Mouse (Mus musculus) cerebellum, adult 11-12 months (tissue): ENCODE measurements around the gene Ogn.

Experiments used
- DNase-seq: peaks from one replicate; pipeline ENCODE4 v3.0.0; 2022

Ogn gene

GRCm38 (mm10) chr13:49646019-49646418 is 38.2 kb downstream of the Ogn start:
- no peak for DNase-seq

DNA sequence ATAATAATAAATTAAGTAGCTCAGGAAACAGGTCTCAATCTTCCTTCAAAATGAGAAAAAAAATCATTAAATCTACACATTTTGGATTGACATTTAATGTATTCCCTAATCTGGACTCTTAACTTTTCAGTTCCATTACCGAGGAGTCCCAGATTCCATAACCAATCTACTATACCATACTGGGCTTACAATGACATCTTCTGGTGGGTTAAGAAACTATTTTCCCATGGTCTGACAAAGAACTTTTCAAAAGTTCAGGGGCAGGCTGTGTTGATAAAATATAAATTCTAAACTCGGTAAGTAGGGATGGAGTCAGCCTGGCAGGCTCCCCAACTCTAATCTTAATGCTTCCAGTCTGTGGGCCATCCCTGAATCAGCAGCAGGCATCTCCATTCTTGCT is 43.3 kb downstream of the Ogn start:
- peak; percentile 15 for DNase-seq

- DNase-seq, result no peak
These were observed 44.0 kb downstream of the Ogn start for GRCm38 (mm10) chr13:49651781-49652351.

DNA sequence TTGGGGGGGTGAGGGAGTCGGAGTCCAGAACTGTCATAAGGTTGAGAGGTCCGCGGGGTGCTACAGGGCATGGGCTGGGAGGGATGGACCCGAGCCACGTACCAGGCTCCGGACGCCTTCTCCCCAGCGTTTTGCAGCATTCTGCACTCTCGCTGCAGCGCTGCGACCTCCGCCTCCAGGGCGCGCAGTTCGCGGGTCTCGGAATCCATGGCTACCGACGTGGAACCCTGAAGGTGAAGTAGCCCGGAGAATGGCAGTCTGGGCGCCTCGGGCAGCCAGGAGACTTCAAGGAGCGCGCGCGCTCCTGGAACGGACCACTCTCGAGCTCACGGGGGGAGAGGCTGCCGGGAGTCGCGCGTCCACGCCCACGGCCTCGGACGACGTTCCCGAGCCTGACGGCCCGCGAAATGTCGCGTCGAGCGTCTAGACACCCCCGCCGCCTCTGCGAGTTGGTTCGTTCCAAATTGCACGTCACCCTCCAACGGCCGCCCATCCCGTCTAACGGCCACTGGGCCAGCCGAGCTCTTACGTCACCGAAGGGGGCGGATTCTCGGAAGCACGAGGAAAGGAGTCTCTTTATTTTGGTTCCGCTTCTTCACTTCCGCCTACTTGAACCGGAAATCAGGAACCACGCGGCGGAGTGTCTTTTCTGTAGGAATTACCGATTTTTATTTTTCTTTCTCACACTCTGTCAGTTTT is 44.8 kb downstream of the Ogn start, which contains the start of the genes Cenpp and Nol8:
Cenpp (minus strand) TSS at position 305 of the 699 bp plus-strand sequence.
Nol8 (plus strand) TSS at position 598 of the 699 bp plus-strand sequence.
- peak; percentile 99 for DNase-seq

DNA sequence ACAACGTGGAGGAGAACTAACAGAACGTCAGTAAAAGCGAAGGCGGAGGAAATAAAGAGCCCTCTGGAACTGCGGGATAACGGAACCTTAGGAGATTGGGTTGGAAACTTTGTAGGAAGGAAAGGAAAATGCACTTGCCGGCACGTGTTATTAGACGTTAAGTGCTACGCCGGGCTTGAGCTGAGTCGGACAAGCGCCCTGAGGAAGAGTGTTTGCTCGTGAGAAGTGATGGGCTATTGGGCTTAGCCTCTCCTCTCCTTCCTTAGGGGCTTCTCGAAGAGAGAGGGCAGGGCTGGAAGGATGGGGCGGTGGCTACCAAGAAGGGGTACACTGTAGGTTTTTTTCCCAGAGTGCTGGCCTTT is 45.3 kb downstream of the Ogn start:
- no peak for DNase-seq
